Mouse (Mus musculus): ENCODE results near the gene Uhrf1bp1l. TPM values are rescaled to one million over a fixed set of nuclear protein-coding genes. Genes with fewer than 3 reads are reported as not detected.

The Uhrf1bp1l gene
- polyA plus RNA-seq, 2 experiments, result 24.0 to 28.8 TPM

- Histone ChIP-seq H3K36me3 (ENCODE audit: control insufficient read depth, insufficient read depth, low read length) (peaks cover 50% of the 10 kb centered on the region), H3K9ac (ENCODE audit: low read depth, low read length, severe bottlenecking) (no peak overlapping the region), H3K4me1 (ENCODE audit: control insufficient read depth, insufficient read depth, low read length) (no peaks in the 10 kb centered on the region), H3K27ac (replicated peaks; ENCODE audit: low read depth, low read length) (no peak overlapping the region), H3K9me3 (ENCODE audit: control insufficient read depth, low read length) (no peaks in the 10 kb centered on the region), H3K4me2 (replicated peaks; ENCODE audit: low read depth, low read length, severe bottlenecking) (no peak overlapping the region), H3K27me3 (ENCODE audit: control insufficient read depth, insufficient read depth, low read length) (no peaks in the 10 kb centered on the region), H3K4me3 (replicated peaks; ENCODE audit: low read length) (no peak overlapping the region)
- DNase-seq (ENCODE audit: low spot score), result no peak
- ATAC-seq (ENCODE audit: low FRiP score, low read depth), result no peak
- no peak for TF ChIP-seq POLR2A (IDR thresholded peaks at IDR 0.05; ENCODE audit: borderline replicate concordance, extremely low read depth, insufficient read depth, insufficient read length)
- WGBS, result 92% methylated on average over 14 of the region's 14 CpGs
Observed at GRCm38 (mm10) chr10:89722247-89723195, 22.3 kb upstream of the Uhrf1bp1l start.

- no peak for TF ChIP-seq POLR2A (IDR thresholded peaks at IDR 0.05; ENCODE audit: borderline replicate concordance, extremely low read depth, insufficient read depth, insufficient read length)
- Histone ChIP-seq H3K9ac (ENCODE audit: low read depth, low read length, severe bottlenecking) (no peak overlapping the region), H3K27ac (replicated peaks; ENCODE audit: low read depth, low read length) (no peak overlapping the region), H3K4me1 (ENCODE audit: control insufficient read depth, insufficient read depth, low read length) (peaks cover 5% of the 10 kb centered on the region; the same call in 1 of the 2 replicates), H3K27me3 (ENCODE audit: control insufficient read depth, insufficient read depth, low read length) (no peaks in the 10 kb centered on the region), H3K36me3 (ENCODE audit: control insufficient read depth, insufficient read depth, low read length) (peaks cover 18% of the 10 kb centered on the region), H3K4me2 (replicated peaks; ENCODE audit: low read depth, low read length, severe bottlenecking) (no peak overlapping the region), H3K4me3 (replicated peaks; ENCODE audit: low read length) (no peak overlapping the region), H3K9me3 (ENCODE audit: control insufficient read depth, low read length) (no peaks in the 10 kb centered on the region)
- WGBS, result 88% methylated on average over 6 of the region's 6 CpGs
- no peak for ATAC-seq (ENCODE audit: low FRiP score, low read depth)
- DNase-seq (ENCODE audit: low spot score), result no peak
Observed at GRCm38 (mm10) chr10:89730386-89730785, 14.4 kb upstream of the Uhrf1bp1l start.

GRCm38 (mm10) chr10:89731341-89731740 lies 13.4 kb upstream of the Uhrf1bp1l start:
- H3K9me3 ChIP-seq (ENCODE audit: control insufficient read depth, low read length), result no peaks in the 10 kb centered on the region
- no peak for DNase-seq (ENCODE audit: low spot score)
- peak overlapping the region; percentile 54 for H3K9ac ChIP-seq (ENCODE audit: low read depth, low read length, severe bottlenecking)
- WGBS, result 17% methylated on average over 5 of the region's 5 CpGs
- peaks cover 5% of the 10 kb centered on the region; the same call in 1 of the 2 replicates for H3K4me1 ChIP-seq (ENCODE audit: control insufficient read depth, insufficient read depth, low read length)
- TF ChIP-seq POLR2A (IDR thresholded peaks at IDR 0.05; ENCODE audit: borderline replicate concordance, extremely low read depth, insufficient read depth, insufficient read length), result no peak
- ATAC-seq (ENCODE audit: low FRiP score, low read depth), result no peak
- H3K27me3 ChIP-seq (ENCODE audit: control insufficient read depth, insufficient read depth, low read length), result no peaks in the 10 kb centered on the region
- H3K27ac ChIP-seq (replicated peaks; ENCODE audit: low read depth, low read length), result no peak overlapping the region
- peaks cover 11% of the 10 kb centered on the region for H3K36me3 ChIP-seq (ENCODE audit: control insufficient read depth, insufficient read depth, low read length)
- peak overlapping the region; percentile 58 for H3K4me3 ChIP-seq (replicated peaks; ENCODE audit: low read length)
- peak overlapping the region; percentile 74 for H3K4me2 ChIP-seq (replicated peaks; ENCODE audit: low read depth, low read length, severe bottlenecking)

- Histone ChIP-seq H3K9ac (ENCODE audit: low read depth, low read length, severe bottlenecking) (peak within 1 kb of the TSS; percentile 54), H3K4me1 (ENCODE audit: control insufficient read depth, insufficient read depth, low read length) (peaks cover 5% of the 10 kb centered on the region; the same call in 1 of the 2 replicates), H3K36me3 (ENCODE audit: control insufficient read depth, insufficient read depth, low read length) (peaks cover 5% of the 10 kb centered on the region), H3K9me3 (ENCODE audit: control insufficient read depth, low read length) (no peaks in the 10 kb centered on the region), H3K27ac (replicated peaks; ENCODE audit: low read depth, low read length) (no peak within 1 kb of the TSS; the same call in 1 of the 2 replicates), H3K4me2 (replicated peaks; ENCODE audit: low read depth, low read length, severe bottlenecking) (peak within 1 kb of the TSS; percentile 74), H3K4me3 (replicated peaks; ENCODE audit: low read length) (peak within 1 kb of the TSS; percentile 58), H3K27me3 (ENCODE audit: control insufficient read depth, insufficient read depth, low read length) (no peaks in the 10 kb centered on the region)
- no peak for TF ChIP-seq POLR2A (IDR thresholded peaks at IDR 0.05; ENCODE audit: borderline replicate concordance, extremely low read depth, insufficient read depth, insufficient read length)
- DNase-seq (ENCODE audit: low spot score), result peak; percentile 95
- 2% methylated on average over 49 of the region's 49 CpGs for WGBS
- ATAC-seq (ENCODE audit: low FRiP score, low read depth), result peak; percentile 99
Observed at GRCm38 (mm10) chr10:89732001-89732794, 12.6 kb upstream of the Uhrf1bp1l start, which contains the start of gene Actr6. Actr6 (minus strand) TSS chr10:89732295.

- no peak for ATAC-seq (ENCODE audit: low FRiP score, low read depth)
- no peak for TF ChIP-seq POLR2A (IDR thresholded peaks at IDR 0.05; ENCODE audit: borderline replicate concordance, extremely low read depth, insufficient read depth, insufficient read length)
- 39% methylated on average over 5 of the region's 5 CpGs for WGBS
Observed at GRCm38 (mm10) chr10:89737092-89737491, 7.7 kb upstream of the Uhrf1bp1l start.

More at GRCm38 (mm10) chr10:89737092-89737491, 7.7 kb upstream of the Uhrf1bp1l start:
- H3K4me3 ChIP-seq (replicated peaks; ENCODE audit: low read length), result no peak overlapping the region
- no peak overlapping the region for H3K27ac ChIP-seq (replicated peaks; ENCODE audit: low read depth, low read length)
- H3K36me3 ChIP-seq (ENCODE audit: control insufficient read depth, insufficient read depth, low read length), result no peaks in the 10 kb centered on the region
- DNase-seq (ENCODE audit: low spot score), result no peak
- no peaks in the 10 kb centered on the region for H3K4me1 ChIP-seq (ENCODE audit: control insufficient read depth, insufficient read depth, low read length)
- no peaks in the 10 kb centered on the region for H3K27me3 ChIP-seq (ENCODE audit: control insufficient read depth, insufficient read depth, low read length)
- no peak overlapping the region for H3K9ac ChIP-seq (ENCODE audit: low read depth, low read length, severe bottlenecking)
- no peaks in the 10 kb centered on the region for H3K9me3 ChIP-seq (ENCODE audit: control insufficient read depth, low read length)
- H3K4me2 ChIP-seq (replicated peaks; ENCODE audit: low read depth, low read length, severe bottlenecking), result no peak overlapping the region
